Mouse (Mus musculus) cerebellum, adult 2 months (tissue): ENCODE results near the gene Gm17509. TPM values are rescaled to one million over a fixed set of nuclear protein-coding genes. Genes with fewer than 3 reads are reported as not detected.

ENCODE experiments used
- DNase-seq, 2 experiments: peaks; one replicate each; pipeline ENCODE4 v3.0.0; 2021
- H3K27ac ChIP-seq: fragments of 200-500 bp; 2 replicates; pipeline ENCODE4 v1.5.1; 2012; ENCODE audit warnings: low read length, control low read depth, inconsistent platforms; ENCODE audit not compliant: insufficient read depth
- H3K27me3 ChIP-seq: fragments of 200-500 bp; 2 replicates; pipeline ENCODE4 v1.6.1; 2012; ENCODE audit warnings: inconsistent platforms, mild to moderate bottlenecking, low read length, moderate library complexity; ENCODE audit not compliant: control insufficient read depth, insufficient read depth
- H3K4me1 ChIP-seq: fragments of 200-500 bp; 2 replicates; pipeline ENCODE4 v1.6.1; 2011; ENCODE audit warnings: low read length; ENCODE audit not compliant: control insufficient read depth, insufficient read depth
- H3K4me3 ChIP-seq: fragments of 200-500 bp; replicated peaks from 2 replicates; pipeline ENCODE3; 2011; ENCODE audit warnings: mild to moderate bottlenecking, low read depth, low read length, control low read depth; ENCODE audit not compliant: insufficient read depth
- CTCF ChIP-seq: fragments of 200-500 bp; IDR thresholded peaks from 2 replicates; pipeline ENCODE4 v1.5.1; 2011; ENCODE audit warnings: low read depth, mild to moderate bottlenecking, control low read depth, low read length, moderate library complexity, borderline replicate concordance; ENCODE audit not compliant: insufficient read depth
- POLR2A ChIP-seq: fragments of 200-500 bp; IDR thresholded peaks from 2 replicates; pipeline ENCODE4 v1.6.1; 2011; ENCODE audit warnings: low read length, control low read depth, borderline replicate concordance; ENCODE audit not compliant: insufficient read depth
- WGBS: fragments of 180-500 bp; shearing (Covaris S2); methylation state at CpG from one replicate; pipeline ENCODE4 v1.1.7; 2018; 5-methylcytosine and 5-hydroxymethylcytosine counted together
- polyA plus RNA-seq: library from polyadenylated mRNA; depleted of rRNA; stranded (reverse); fragments of >200 nt; gene quantifications from 2 replicates; pipeline ENCODE4 v1.2.3, GENCODE M21; 2012

Gm17509 gene
- polyA plus RNA-seq, 1 experiment: 1.8 TPM

- no peaks in the 10 kb centered on the region for H3K27me3 ChIP-seq
Observed at GRCm38 (mm10) chr13:117235530-117236212, 14.8 kb upstream of the Gm17509 start.

GRCm38 (mm10) chr13:117234486-117234885, 13.6 kb upstream of the Gm17509 start:
- H3K4me3 ChIP-seq: no peak overlapping the region
- no peaks in the 10 kb centered on the region for H3K27me3 ChIP-seq
- DNase-seq: no peak
- no peak for TF ChIP-seq POLR2A
- TF ChIP-seq CTCF: no peak
- WGBS: 71% methylated on average over 7 of the region's 7 CpGs
- H3K4me1 ChIP-seq: peaks cover 11% of the 10 kb centered on the region; the same call in 1 of the 2 replicates
- H3K27ac ChIP-seq: no peak overlapping the region

More at GRCm38 (mm10) chr13:117235530-117236212, 14.8 kb upstream of the Gm17509 start:
- H3K4me1 ChIP-seq: peaks cover 11% of the 10 kb centered on the region; the same call in 1 of the 2 replicates
- peak overlapping the region; percentile 12 for H3K4me3 ChIP-seq
- 6% methylated on average over 11 of the region's 11 CpGs for WGBS
- H3K27ac ChIP-seq: peak overlapping the region; percentile 31
- DNase-seq: peak; percentile 72 to 76
- TF ChIP-seq POLR2A: no peak; the same call in 1 of the 2 replicates
- TF ChIP-seq CTCF: no peak

DNA sequence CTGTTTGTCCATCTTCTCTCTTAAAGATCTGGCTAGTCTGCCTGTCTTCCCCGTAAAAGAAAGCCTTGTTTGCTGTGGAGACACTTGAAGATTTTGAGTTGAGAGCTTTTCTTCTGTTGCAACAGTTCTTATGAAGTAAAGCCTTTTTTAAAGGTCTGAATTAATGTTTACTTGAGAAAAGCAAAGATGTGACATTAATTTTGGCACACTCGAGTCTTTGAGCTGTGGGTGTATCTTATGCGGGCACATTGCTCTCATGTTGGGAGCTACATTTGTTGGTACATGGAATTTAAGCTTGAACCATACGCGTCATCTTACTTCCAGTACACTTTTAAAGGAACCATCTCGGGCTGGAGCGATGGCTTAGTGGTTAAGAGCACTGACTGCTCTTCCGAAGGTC, 12.9 kb upstream of the Gm17509 start:
- no peak for TF ChIP-seq POLR2A
- TF ChIP-seq CTCF: no peak
- H3K27me3 ChIP-seq: no peaks in the 10 kb centered on the region
- 97% methylated on average over 8 of the region's 8 CpGs for WGBS

DNA sequence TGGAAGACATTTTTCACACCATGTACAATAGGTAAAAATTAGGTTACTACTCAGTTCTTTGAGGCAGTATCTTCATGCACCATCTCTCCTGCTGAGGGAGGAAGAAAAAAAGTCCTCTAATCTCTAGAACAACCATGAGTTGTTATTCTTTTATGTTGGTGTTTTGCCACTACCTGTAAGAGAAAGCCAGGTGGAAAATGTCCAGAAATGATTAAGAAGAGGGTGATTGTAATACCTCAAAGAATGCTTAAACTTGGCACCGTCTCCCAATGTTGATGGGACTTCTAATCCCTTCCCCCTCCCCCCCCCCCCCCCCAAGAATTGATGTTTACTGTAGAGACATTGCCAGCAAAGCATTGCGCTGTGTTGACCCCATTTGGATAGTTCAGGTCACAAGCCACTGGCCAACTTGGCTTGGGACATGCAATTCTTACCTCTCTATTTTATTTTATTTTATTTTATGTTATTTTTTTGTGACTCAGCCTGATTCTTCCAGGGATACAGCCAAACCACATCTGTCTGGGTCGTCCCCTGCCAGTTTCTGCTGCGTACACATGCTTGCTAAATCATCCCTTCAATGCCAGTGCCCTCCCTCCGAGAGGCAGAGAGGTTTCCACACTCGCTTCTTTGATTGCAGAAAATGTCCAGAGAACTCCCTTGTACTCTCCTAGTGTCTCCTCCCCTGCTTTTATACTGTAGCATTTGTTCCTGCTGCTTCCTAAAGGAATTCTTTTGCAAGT, 9.7 kb upstream of the Gm17509 start:
- H3K4me1 ChIP-seq: peaks cover 4% of the 10 kb centered on the region; the same call in 1 of the 2 replicates
- no peak overlapping the region for H3K27ac ChIP-seq
- no peak for DNase-seq
- no peaks in the 10 kb centered on the region for H3K27me3 ChIP-seq
- H3K4me3 ChIP-seq: no peak overlapping the region
- 58% methylated on average over 6 of the region's 6 CpGs for WGBS
- no peak for TF ChIP-seq POLR2A
- no peak for TF ChIP-seq CTCF

More for the DNA sequence above, 12.9 kb upstream of the Gm17509 start:
- Histone ChIP-seq H3K4me3 (no peak overlapping the region), H3K27ac (no peak overlapping the region), H3K4me1 (peaks cover 11% of the 10 kb centered on the region; the same call in 1 of the 2 replicates)
- DNase-seq: no peak

GRCm38 (mm10) chr13:117225561-117225960, 4.7 kb upstream of the Gm17509 start:
- H3K4me1 ChIP-seq: peaks cover 9% of the 10 kb centered on the region; the same call in 1 of the 2 replicates
- peak; percentile 58 to 76 for DNase-seq
- no peak overlapping the region for H3K27ac ChIP-seq
- H3K27me3 ChIP-seq: no peaks in the 10 kb centered on the region
- H3K4me3 ChIP-seq: no peak overlapping the region
- TF ChIP-seq CTCF (no peak), POLR2A (no peak)
- 51% methylated on average over 6 of the region's 6 CpGs for WGBS

- Histone ChIP-seq H3K4me1 (peaks cover 9% of the 10 kb centered on the region; the same call in 1 of the 2 replicates), H3K4me3 (no peak overlapping the region), H3K27me3 (no peaks in the 10 kb centered on the region), H3K27ac (no peak overlapping the region)
- peak in 1 of 2 experiments; percentile 52 for DNase-seq
- TF ChIP-seq POLR2A (no peak), CTCF (no peak)
- 17% methylated on average over 2 of the region's 2 CpGs for WGBS
Observed at GRCm38 (mm10) chr13:117224901-117225300, 4.0 kb upstream of the Gm17509 start.

DNA sequence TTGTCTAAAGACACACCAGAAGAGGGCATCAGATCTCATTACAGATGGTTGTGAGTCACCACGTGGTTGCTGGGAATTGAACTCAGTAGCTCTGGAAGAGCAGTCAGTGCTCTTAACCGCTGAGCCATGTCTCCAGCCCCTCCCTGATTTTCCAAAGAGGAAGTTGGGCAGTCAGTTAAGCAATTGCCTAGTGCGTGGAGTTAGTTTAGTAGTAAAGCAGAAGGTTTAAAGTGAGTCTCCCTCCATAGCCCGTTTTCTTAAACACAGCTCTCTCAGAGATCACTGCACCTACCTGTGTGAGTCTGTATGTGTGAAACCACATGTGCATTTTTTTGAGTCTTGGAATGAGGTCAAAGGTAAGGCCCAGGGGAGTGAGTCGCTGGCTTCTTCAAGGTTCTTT, 2.2 kb upstream of the Gm17509 start:
- no peak for DNase-seq
- TF ChIP-seq CTCF (no peak), POLR2A (no peak)
- Histone ChIP-seq H3K4me1 (peaks cover 9% of the 10 kb centered on the region; the same call in 1 of the 2 replicates), H3K4me3 (no peak overlapping the region), H3K27me3 (no peaks in the 10 kb centered on the region), H3K27ac (no peak overlapping the region)
- 87% methylated on average over 5 of the region's 5 CpGs for WGBS

GRCm38 (mm10) chr13:117219871-117220500, 889 bp downstream of the Gm17509 start:
- DNase-seq: no peak
- Histone ChIP-seq H3K27ac (peak overlapping the region; percentile 50), H3K4me3 (peak overlapping the region; percentile 84), H3K27me3 (no peaks in the 10 kb centered on the region), H3K4me1 (peaks cover 5% of the 10 kb centered on the region; the same call in 1 of the 2 replicates)
- 21% methylated on average over 16 of the region's 16 CpGs for WGBS
- TF ChIP-seq POLR2A (no peak), CTCF (no peak)
